Mouse (Mus musculus): Measurements from ENCODE around the gene Cdc37l1. TPM values are rescaled to one million over a fixed set of nuclear protein-coding genes. Genes with fewer than 3 reads are reported as not detected.
A peak's percentile ranks its signal among the peaks of the same experiment; 100 is the strongest.

Gene Cdc37l1
- polyA plus RNA-seq, 1 experiment from 2014 or later = 41.2 TPM

- H3K9ac ChIP-seq (ENCODE audit: low read depth, low read length) = no peak overlapping the region
- H3K4me2 ChIP-seq (ENCODE audit: low read length) = no peak overlapping the region
- no peaks in the 10 kb centered on the region for H3K9me3 ChIP-seq (ENCODE audit: control insufficient read depth, low read length)
- H3K4me1 ChIP-seq (ENCODE audit: control insufficient read depth, insufficient read depth, low read depth, low read length) = no peaks in the 10 kb centered on the region
- H3K27ac ChIP-seq (ENCODE audit: low read depth, low read length) = no peak overlapping the region
- peaks cover 29% of the 10 kb centered on the region for H3K36me3 ChIP-seq (ENCODE audit: control insufficient read depth, insufficient read depth, low read length)
- no peak overlapping the region for H3K4me3 ChIP-seq (ENCODE audit: low read length)
- no peaks in the 10 kb centered on the region for H3K27me3 ChIP-seq (replicated peaks; ENCODE audit: control insufficient read depth, insufficient read depth, low read length)
- WGBS = 86% methylated on average over 8 of the region's 8 CpGs
- no peak for ATAC-seq
Measured at GRCm38 (mm10) chr19:29015410-29016203, 25.5 kb downstream of the Cdc37l1 start.

GRCm38 (mm10) chr19:29016204-29016765 is 26.1 kb downstream of the Cdc37l1 start:
- peaks cover 31% of the 10 kb centered on the region for H3K36me3 ChIP-seq (ENCODE audit: control insufficient read depth, insufficient read depth, low read length)
- H3K27me3 ChIP-seq (replicated peaks; ENCODE audit: control insufficient read depth, insufficient read depth, low read length) = no peaks in the 10 kb centered on the region
- H3K4me3 ChIP-seq (ENCODE audit: low read length) = no peak overlapping the region
- WGBS = 93% methylated on average over 5 of the region's 5 CpGs
- no peak overlapping the region for H3K4me2 ChIP-seq (ENCODE audit: low read length)
- H3K27ac ChIP-seq (ENCODE audit: low read depth, low read length) = no peak overlapping the region
- H3K9me3 ChIP-seq (ENCODE audit: control insufficient read depth, low read length) = no peaks in the 10 kb centered on the region
- H3K9ac ChIP-seq (ENCODE audit: low read depth, low read length) = no peak overlapping the region
- no peaks in the 10 kb centered on the region for H3K4me1 ChIP-seq (ENCODE audit: control insufficient read depth, insufficient read depth, low read depth, low read length)
- ATAC-seq = no peak

GRCm38 (mm10) chr19:29016786-29017185 is 26.6 kb downstream of the Cdc37l1 start:
- no peaks in the 10 kb centered on the region for H3K4me1 ChIP-seq (ENCODE audit: control insufficient read depth, insufficient read depth, low read depth, low read length)
- 93% methylated on average over 5 of the region's 5 CpGs for WGBS
- H3K4me3 ChIP-seq (ENCODE audit: low read length) = no peak overlapping the region
- no peaks in the 10 kb centered on the region for H3K9me3 ChIP-seq (ENCODE audit: control insufficient read depth, low read length)
- no peak overlapping the region for H3K9ac ChIP-seq (ENCODE audit: low read depth, low read length)
- peaks cover 26% of the 10 kb centered on the region for H3K36me3 ChIP-seq (ENCODE audit: control insufficient read depth, insufficient read depth, low read length)
- H3K27ac ChIP-seq (ENCODE audit: low read depth, low read length) = no peak overlapping the region
- no peak overlapping the region for H3K4me2 ChIP-seq (ENCODE audit: low read length)
- H3K27me3 ChIP-seq (replicated peaks; ENCODE audit: control insufficient read depth, insufficient read depth, low read length) = no peaks in the 10 kb centered on the region
- no peak for ATAC-seq

GRCm38 (mm10) chr19:29019647-29020046 is 29.5 kb downstream of the Cdc37l1 start:
- peaks cover 33% of the 10 kb centered on the region for H3K36me3 ChIP-seq (ENCODE audit: control insufficient read depth, insufficient read depth, low read length)
- H3K4me1 ChIP-seq (ENCODE audit: control insufficient read depth, insufficient read depth, low read depth, low read length) = no peaks in the 10 kb centered on the region
- no peak overlapping the region for H3K4me3 ChIP-seq (ENCODE audit: low read length)
- H3K9ac ChIP-seq (ENCODE audit: low read depth, low read length) = no peak overlapping the region
- no peak overlapping the region for H3K27ac ChIP-seq (ENCODE audit: low read depth, low read length)
- WGBS = 94% methylated on average over 3 of the region's 3 CpGs
- no peaks in the 10 kb centered on the region for H3K9me3 ChIP-seq (ENCODE audit: control insufficient read depth, low read length)
- no peaks in the 10 kb centered on the region for H3K27me3 ChIP-seq (replicated peaks; ENCODE audit: control insufficient read depth, insufficient read depth, low read length)
- H3K4me2 ChIP-seq (ENCODE audit: low read length) = no peak overlapping the region
- ATAC-seq = no peak

- Histone ChIP-seq H3K27me3 (replicated peaks; ENCODE audit: control insufficient read depth, insufficient read depth, low read length) (no peaks in the 10 kb centered on the region), H3K36me3 (ENCODE audit: control insufficient read depth, insufficient read depth, low read length) (peaks cover 35% of the 10 kb centered on the region), H3K4me2 (ENCODE audit: low read length) (no peak overlapping the region), H3K4me1 (ENCODE audit: control insufficient read depth, insufficient read depth, low read depth, low read length) (no peaks in the 10 kb centered on the region), H3K9me3 (ENCODE audit: control insufficient read depth, low read length) (no peaks in the 10 kb centered on the region), H3K9ac (ENCODE audit: low read depth, low read length) (no peak overlapping the region), H3K4me3 (ENCODE audit: low read length) (no peak overlapping the region), H3K27ac (ENCODE audit: low read depth, low read length) (no peak overlapping the region)
- WGBS = 93% methylated on average over 7 of the region's 7 CpGs
- ATAC-seq = no peak
Measured at GRCm38 (mm10) chr19:29021754-29022345, 31.7 kb downstream of the Cdc37l1 start.

GRCm38 (mm10) chr19:29024391-29024947 is 34.3 kb downstream of the Cdc37l1 start:
- no peak overlapping the region for H3K4me3 ChIP-seq (ENCODE audit: low read length)
- no peak overlapping the region for H3K4me2 ChIP-seq (ENCODE audit: low read length)
- H3K9me3 ChIP-seq (ENCODE audit: control insufficient read depth, low read length) = no peaks in the 10 kb centered on the region
- H3K27me3 ChIP-seq (replicated peaks; ENCODE audit: control insufficient read depth, insufficient read depth, low read length) = no peaks in the 10 kb centered on the region
- H3K9ac ChIP-seq (ENCODE audit: low read depth, low read length) = no peak overlapping the region
- H3K36me3 ChIP-seq (ENCODE audit: control insufficient read depth, insufficient read depth, low read length) = peaks cover 20% of the 10 kb centered on the region
- WGBS = 60% methylated on average over 11 of the region's 11 CpGs
- no peak overlapping the region; the same call in 1 of the 2 replicates for H3K27ac ChIP-seq (ENCODE audit: low read depth, low read length)
- peak; percentile 92 for ATAC-seq
- H3K4me1 ChIP-seq (ENCODE audit: control insufficient read depth, insufficient read depth, low read depth, low read length) = no peaks in the 10 kb centered on the region

- Histone ChIP-seq H3K4me2 (ENCODE audit: low read length) (no peak overlapping the region), H3K9ac (ENCODE audit: low read depth, low read length) (no peak overlapping the region), H3K4me1 (ENCODE audit: control insufficient read depth, insufficient read depth, low read depth, low read length) (no peaks in the 10 kb centered on the region), H3K27me3 (replicated peaks; ENCODE audit: control insufficient read depth, insufficient read depth, low read length) (no peaks in the 10 kb centered on the region), H3K27ac (ENCODE audit: low read depth, low read length) (no peak overlapping the region), H3K9me3 (ENCODE audit: control insufficient read depth, low read length) (no peaks in the 10 kb centered on the region), H3K36me3 (ENCODE audit: control insufficient read depth, insufficient read depth, low read length) (peaks cover 2% of the 10 kb centered on the region), H3K4me3 (ENCODE audit: low read length) (no peak overlapping the region)
- no peak for ATAC-seq
- WGBS = 89% methylated on average over 3 of the region's 3 CpGs
Measured at GRCm38 (mm10) chr19:29031788-29032187, 41.6 kb downstream of the Cdc37l1 start.

- ATAC-seq = no peak
- Histone ChIP-seq H3K4me1 (ENCODE audit: control insufficient read depth, insufficient read depth, low read depth, low read length) (no peaks in the 10 kb centered on the region), H3K4me2 (ENCODE audit: low read length) (no peak overlapping the region), H3K36me3 (ENCODE audit: control insufficient read depth, insufficient read depth, low read length) (peaks cover 4% of the 10 kb centered on the region; the same call in 1 of the 2 replicates), H3K9ac (ENCODE audit: low read depth, low read length) (no peak overlapping the region), H3K9me3 (ENCODE audit: control insufficient read depth, low read length) (no peaks in the 10 kb centered on the region), H3K4me3 (ENCODE audit: low read length) (no peak overlapping the region), H3K27ac (ENCODE audit: low read depth, low read length) (no peak overlapping the region), H3K27me3 (replicated peaks; ENCODE audit: control insufficient read depth, insufficient read depth, low read length) (no peaks in the 10 kb centered on the region)
Measured at GRCm38 (mm10) chr19:29032662-29033061, 42.5 kb downstream of the Cdc37l1 start.

GRCm38 (mm10) chr19:29037026-29037425 is 46.9 kb downstream of the Cdc37l1 start:
- H3K27ac ChIP-seq (ENCODE audit: low read depth, low read length) = no peak overlapping the region
- no peaks in the 10 kb centered on the region for H3K27me3 ChIP-seq (replicated peaks; ENCODE audit: control insufficient read depth, insufficient read depth, low read length)
- H3K9me3 ChIP-seq (ENCODE audit: control insufficient read depth, low read length) = no peaks in the 10 kb centered on the region
- WGBS = 85% methylated on average over 5 of the region's 5 CpGs
- peaks cover 7% of the 10 kb centered on the region for H3K36me3 ChIP-seq (ENCODE audit: control insufficient read depth, insufficient read depth, low read length)
- no peak for ATAC-seq
- H3K4me2 ChIP-seq (ENCODE audit: low read length) = no peak overlapping the region
- no peaks in the 10 kb centered on the region for H3K4me1 ChIP-seq (ENCODE audit: control insufficient read depth, insufficient read depth, low read depth, low read length)
- H3K9ac ChIP-seq (ENCODE audit: low read depth, low read length) = no peak overlapping the region
- H3K4me3 ChIP-seq (ENCODE audit: low read length) = no peak overlapping the region

Data from hindbrain, embryonic 16.5 days (tissue).